Mouse (Mus musculus): ENCODE results near the gene Med11. TPM values are rescaled to one million over a fixed set of nuclear protein-coding genes. Genes with fewer than 3 reads are reported as not detected.

The Med11 gene
- polyA plus RNA-seq, 1 experiment, result 27.9 TPM

GRCm38 (mm10) chr11:70502018-70502417 is 50.3 kb downstream of the Med11 start:
- H3K27me3 ChIP-seq (replicated peaks; ENCODE audit: control insufficient read depth, insufficient read depth, low read length), result no peaks in the 10 kb centered on the region
- no peak overlapping the region for H3K27ac ChIP-seq (ENCODE audit: insufficient read depth, low read depth, low read length)
- TF ChIP-seq CTCF (conservative IDR thresholded peaks at IDR 0.05; ENCODE audit: insufficient read depth, insufficient read length, low read depth, low read length) (no peak), POLR2A (IDR thresholded peaks at IDR 0.05; ENCODE audit: low read depth, low read length) (no peak)
- H3K4me1 ChIP-seq (ENCODE audit: control insufficient read depth, insufficient read depth, low read length), result no peaks in the 10 kb centered on the region; the same call in 1 of the 2 replicates
- DNase-seq, result no peak
- 81% methylated on average over 3 of the region's 3 CpGs for WGBS
- H3K4me3 ChIP-seq (ENCODE audit: insufficient read depth, low read depth, low read length), result no peak overlapping the region
- H3K36me3 ChIP-seq (ENCODE audit: control insufficient read depth, insufficient read depth, low read length), result no peaks in the 10 kb centered on the region

Other genes starting within 250 kb of the Med11 start
- 36.4 and 56.5 TPM in 2 replicates for gene Slc16a11, start 239.2 kb upstream of the Med11 start, polyA plus RNA-seq (2012; rRNA removed)
- 44.0 and 48.8 TPM in 2 replicates for gene Slc16a13, start 230.9 kb upstream of the Med11 start, polyA plus RNA-seq (2012; rRNA removed)
- gene Bcl6b, start 222.1 kb upstream of the Med11 start, polyA plus RNA-seq (2012; rRNA removed), result 7.9 and 8.8 TPM in 2 replicates
- gene 0610010K14Rik, start 214.0 kb upstream of the Med11 start, polyA plus RNA-seq (2012; rRNA removed), result 73.6 and 78.9 TPM in 2 replicates
- gene Gm21988, start 212.1 kb upstream of the Med11 start, polyA plus RNA-seq (2012; rRNA removed), result 13.9 and 15.8 TPM in 2 replicates
- 457 and 485 TPM in 2 replicates for gene Rnasek, start 212.1 kb upstream of the Med11 start, polyA plus RNA-seq (2012; rRNA removed)
- 5.8 and 6.0 TPM in 2 replicates for gene Alox12, start 196.6 kb upstream of the Med11 start, polyA plus RNA-seq (2012; rRNA removed)
- gene Alox12e, start 129.3 kb upstream of the Med11 start, polyA plus RNA-seq (2012; rRNA removed), result 0.07 TPM in 1 of 2 replicates, not detected in the other
- 0.16 and 0.72 TPM in 2 replicates for gene Alox15, start 99.9 kb upstream of the Med11 start, polyA plus RNA-seq (2012; rRNA removed)
- gene Pelp1, start 41.9 kb upstream of the Med11 start, polyA plus RNA-seq (2012; rRNA removed), result 12.4 and 12.9 TPM in 2 replicates
- gene Arrb2, start 19.3 kb upstream of the Med11 start, polyA plus RNA-seq (2012; rRNA removed), result 30.2 and 33.7 TPM in 2 replicates
- gene Zmynd15, start 7.5 kb downstream of the Med11 start, polyA plus RNA-seq (2012; rRNA removed), result 11.6 and 12.4 TPM in 2 replicates
- gene Cxcl16, start 8.1 kb downstream of the Med11 start, polyA plus RNA-seq (2012; rRNA removed), result 99.3 and 103 TPM in 2 replicates
- 0.31 TPM in 1 of 2 replicates, not detected in the other for gene Tm4sf5, start 53.3 kb downstream of the Med11 start, polyA plus RNA-seq (2012; rRNA removed)
- gene Vmo1, start 62.7 kb downstream of the Med11 start, polyA plus RNA-seq (2012; rRNA removed), result 0.15 TPM in 1 of 2 replicates, not detected in the other
- 2.8 and 3.3 TPM in 2 replicates for gene Gltpd2, start 67.3 kb downstream of the Med11 start, polyA plus RNA-seq (2012; rRNA removed)
- 335 and 398 TPM in 2 replicates for gene Psmb6, start 73.4 kb downstream of the Med11 start, polyA plus RNA-seq (2012; rRNA removed)
- not detected in 2 replicates for gene Gm40193, start 81.0 kb downstream of the Med11 start, polyA plus RNA-seq (2012; rRNA removed)
- 16.6 and 18.0 TPM in 2 replicates for gene Pld2, start 88.1 kb downstream of the Med11 start, polyA plus RNA-seq (2012; rRNA removed)
- gene Mink1, start 111.0 kb downstream of the Med11 start, polyA plus RNA-seq (2012; rRNA removed), result 73.1 and 91.8 TPM in 2 replicates
- gene 4930544D05Rik, start 163.9 kb downstream of the Med11 start, polyA plus RNA-seq (2012; rRNA removed), result 0.29 TPM in 1 of 2 replicates, not detected in the other
- gene Chrne, start 167.3 kb downstream of the Med11 start, polyA plus RNA-seq (2012; rRNA removed), result 0.86 and 1.0 TPM in 2 replicates
- 0.03 TPM in 1 of 2 replicates, not detected in the other for gene Gp1ba, start 187.2 kb downstream of the Med11 start, polyA plus RNA-seq (2012; rRNA removed)
- 118 and 123 TPM in 2 replicates for gene Rnf167, start 195.3 kb downstream of the Med11 start, polyA plus RNA-seq (2012; rRNA removed)
- gene Slc25a11, start 195.6 kb downstream of the Med11 start, polyA plus RNA-seq (2012; rRNA removed), result 281 and 284 TPM in 2 replicates
- 686 and 750 TPM in 2 replicates for gene Pfn1, start 202.7 kb downstream of the Med11 start, polyA plus RNA-seq (2012; rRNA removed)
- gene Eno3, start 205.3 kb downstream of the Med11 start, polyA plus RNA-seq (2012; rRNA removed), result 9.2 and 30.9 TPM in 2 replicates
- 44.6 and 59.8 TPM in 2 replicates for gene Spag7, start 217.5 kb downstream of the Med11 start, polyA plus RNA-seq (2012; rRNA removed)
- 23.6 and 28.7 TPM in 2 replicates for gene Camta2, start 236.2 kb downstream of the Med11 start, polyA plus RNA-seq (2012; rRNA removed)
- 5.3 and 5.4 TPM in 2 replicates for gene Inca1, start 248.2 kb downstream of the Med11 start, polyA plus RNA-seq (2012; rRNA removed)
- 91.0 and 94.9 TPM in 2 replicates for gene Kif1c, start 248.6 kb downstream of the Med11 start, polyA plus RNA-seq (2012; rRNA removed)